Mouse (Mus musculus) CH12.LX (cell line): ENCODE data around the gene Colgalt2.

Source experiments
- CTCF ChIP-seq, 2 experiments: IDR thresholded peaks in 1 of 2; conservative IDR thresholded peaks in 1 of 2; 2 replicates each; pipeline ENCODE4 v1.5.1; 2011 to 2012; ENCODE audit warnings: low read depth in 2 of 2, low read length in 2 of 2, improper control_type of control experiment in 1 of 2, inconsistent platforms in 1 of 2, mild to moderate bottlenecking in 1 of 2, moderate library complexity in 1 of 2
- EP300 ChIP-seq: IDR thresholded peaks from 2 replicates; pipeline ENCODE4 v1.6.1; 2011; ENCODE audit warnings: low read length, improper control_type of control experiment
- RAD21 ChIP-seq: IDR thresholded peaks from 2 replicates; pipeline ENCODE4 v1.6.1; 2011; ENCODE audit warnings: low read depth, mild to moderate bottlenecking, low read length, improper control_type of control experiment, moderate library complexity
- RCOR1 ChIP-seq: conservative IDR thresholded peaks from 2 replicates; pipeline ENCODE4 v1.6.1; 2012; ENCODE audit warnings: low read depth, mild to moderate bottlenecking, inconsistent platforms, low read length, improper control_type of control experiment

DNA sequence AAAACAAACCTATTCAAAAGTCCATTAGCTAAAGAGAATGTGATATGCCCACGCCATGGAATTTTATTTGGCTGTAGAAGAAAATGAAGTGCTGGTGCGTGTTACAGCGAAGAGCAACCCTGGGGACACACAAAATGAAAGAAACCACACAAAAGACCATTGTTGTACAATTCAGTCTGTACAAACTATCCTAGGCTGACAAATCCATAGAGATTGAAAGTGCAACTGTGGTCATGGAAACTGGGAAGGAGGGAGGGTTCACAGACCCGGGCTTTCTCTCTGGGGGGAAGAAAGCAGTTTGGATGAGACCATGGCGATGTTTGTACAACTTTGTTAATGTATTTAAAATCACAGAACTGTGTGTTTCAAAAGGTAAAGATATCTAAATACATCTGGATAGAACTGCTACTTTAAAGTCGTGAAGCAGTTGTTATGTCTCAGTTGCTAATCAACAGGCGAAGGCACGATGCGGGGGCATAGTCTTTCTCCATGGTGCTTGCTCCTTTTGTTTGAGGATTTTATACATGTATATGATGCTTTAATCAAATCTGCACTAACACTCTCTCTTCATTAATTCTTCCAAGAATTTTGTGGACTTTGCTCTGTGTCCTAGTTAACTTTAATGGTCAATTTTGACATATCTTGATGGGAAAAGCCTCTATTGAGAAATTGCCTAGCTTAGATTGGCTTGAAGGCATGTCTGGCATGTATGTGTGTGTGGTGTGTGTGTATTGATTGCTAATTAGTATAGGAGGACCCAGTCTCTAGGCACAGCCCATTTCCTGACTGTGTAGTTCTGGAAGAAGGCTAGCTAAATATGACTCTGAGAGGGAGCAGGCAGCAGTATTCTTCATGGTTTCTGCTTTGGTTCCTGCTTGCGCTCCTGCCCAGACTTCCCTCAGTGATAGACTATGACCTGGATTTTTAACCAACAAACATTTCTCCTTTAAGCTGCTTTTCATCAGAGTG is 55.9 kb downstream of the Colgalt2 start:
- no peak for TF ChIP-seq CTCF (conservative IDR thresholded peaks at IDR 0.05 in 1 of 2, IDR thresholded peaks at IDR 0.05 in 1 of 2; ENCODE audit: low read depth in 2 of 2, low read length in 2 of 2)
- no peak for TF ChIP-seq RCOR1
- no peak for TF ChIP-seq RAD21
- TF ChIP-seq EP300 = no peak
